Mouse (Mus musculus) liver, postnatal 0 days (tissue): ENCODE results near the gene Lrrfip1.

Experiments used
- CTCF ChIP-seq: sonication (generic); IDR thresholded peaks from 2 replicates; pipeline ENCODE4 v1.5.1; 2016; ENCODE audit warnings: antibody characterized with exemption, low read depth
- EP300 ChIP-seq: IDR thresholded peaks from 2 replicates; pipeline ENCODE4 v1.6.1; 2016; ENCODE audit warnings: antibody characterized with exemption, low read depth, mild to moderate bottlenecking

DNA sequence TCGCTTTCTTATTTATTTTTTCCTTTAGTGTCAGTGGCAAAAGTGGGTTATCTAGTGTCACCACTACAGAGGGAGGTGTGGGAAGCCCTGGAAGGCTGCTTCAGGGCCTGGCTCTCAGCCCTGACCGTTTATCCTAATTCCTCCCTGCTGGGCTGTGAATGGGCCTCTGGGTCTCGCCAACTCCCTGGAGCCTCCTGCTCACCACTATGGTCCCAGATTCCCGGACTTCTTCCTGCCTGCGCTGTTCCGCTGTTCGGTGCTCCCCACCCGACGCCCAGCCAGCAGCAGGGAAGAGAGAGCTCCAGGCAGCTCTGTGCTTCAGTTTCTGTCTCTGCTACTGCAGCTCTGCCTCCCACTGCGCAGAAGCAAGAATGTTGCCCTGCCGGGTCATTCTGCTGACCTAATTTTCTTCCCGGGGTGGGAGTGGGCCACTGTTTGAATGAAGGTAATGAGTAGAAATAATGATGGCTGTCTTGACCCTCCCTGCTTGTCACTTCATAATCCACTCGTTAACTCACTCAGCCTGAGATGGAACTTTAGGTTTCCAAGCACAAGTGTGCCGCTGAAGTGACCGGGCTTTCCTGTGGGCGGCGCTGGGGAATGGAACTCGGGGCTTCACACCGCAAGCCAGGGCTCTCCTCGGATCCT is 18.7 kb downstream of the Lrrfip1 start:
- TF ChIP-seq CTCF, result no peak
- no peak for TF ChIP-seq EP300
